Mouse (Mus musculus): ENCODE measurements around the gene Relt. TPM values are rescaled to one million over a fixed set of nuclear protein-coding genes. Genes with fewer than 3 reads are reported as not detected.

Gene Relt
- 1 to 10 TPM; 2.8 to 6.7 TPM for total RNA-seq (2021)
- long read RNA-seq, experiment 1, partial matches to known transcripts = 0 of 4 reads
- long read RNA-seq, experiment 1, other reads (novel, unspliced or antisense) = 1 of 4 reads
- long read RNA-seq, experiment 2, partial matches to known transcripts = 0 of 1 reads
- long read RNA-seq, experiment 2, other reads (novel, unspliced or antisense) = 0 of 1 reads

GRCm38 (mm10) chr7:100862828-100863638 lies at the start of gene Relt:
Gene Relt, minus strand, starts transcription at chr7:100863446.
- DNase-seq = peak; percentile 97

GRCm38 (mm10) chr7:100911791-100912190 lies 48.5 kb upstream of the Relt start:
- DNase-seq = peak; percentile 65

- peak; percentile 78 for DNase-seq
These were observed 48.1 kb upstream of the Relt start for GRCm38 (mm10) chr7:100911246-100911770.

- peak; percentile 77 for DNase-seq
These were observed 45.3 kb upstream of the Relt start for GRCm38 (mm10) chr7:100908567-100908966.

GRCm38 (mm10) chr7:100908061-100908460 lies 44.8 kb upstream of the Relt start:
- peak; percentile 71 for DNase-seq

- peak; percentile 90 for DNase-seq
These were observed 44.0 kb upstream of the Relt start for GRCm38 (mm10) chr7:100907231-100907630.

GRCm38 (mm10) chr7:100906029-100906789 lies 43.0 kb upstream of the Relt start:
- no peak for DNase-seq

GRCm38 (mm10) chr7:100905037-100905436 lies 41.8 kb upstream of the Relt start:
- DNase-seq = no peak

- DNase-seq = no peak
These were observed 41.4 kb upstream of the Relt start for GRCm38 (mm10) chr7:100904612-100905011.

- DNase-seq = no peak
These were observed 39.3 kb upstream of the Relt start for GRCm38 (mm10) chr7:100902451-100903137.

- no peak for DNase-seq
These were observed 34.6 kb upstream of the Relt start for GRCm38 (mm10) chr7:100897828-100898227.

GRCm38 (mm10) chr7:100894833-100895226 lies 31.6 kb upstream of the Relt start:
- DNase-seq = no peak

GRCm38 (mm10) chr7:100894057-100894832 lies 31.0 kb upstream of the Relt start:
- DNase-seq = peak; percentile 63

GRCm38 (mm10) chr7:100893249-100894056 lies 30.2 kb upstream of the Relt start:
- DNase-seq = peak; percentile 86

GRCm38 (mm10) chr7:100886535-100886934 lies 23.3 kb upstream of the Relt start:
- peak; percentile 79 for DNase-seq

GRCm38 (mm10) chr7:100884460-100884859 lies 21.2 kb upstream of the Relt start:
- no peak for DNase-seq

GRCm38 (mm10) chr7:100881950-100882349 lies 18.7 kb upstream of the Relt start:
- DNase-seq = no peak

GRCm38 (mm10) chr7:100881531-100881930 lies 18.3 kb upstream of the Relt start:
- DNase-seq = no peak

GRCm38 (mm10) chr7:100879595-100879994 lies 16.3 kb upstream of the Relt start:
- peak; percentile 87 for DNase-seq

- DNase-seq = no peak
These were observed 13.5 kb upstream of the Relt start for GRCm38 (mm10) chr7:100876771-100877170.

Data from adrenal gland, postnatal 10 days (tissue).